Mouse (Mus musculus) E14TG2a.4 (cell line): ENCODE measurements at regions not wholly inside any gene's neighbourhood (a gene's known extent, or its start where the extent isn't known, plus 50 kb on each side); places are given as distances from the start of the nearest gene placed in this dataset.

Source experiments
- CTCF ChIP-seq: conservative IDR thresholded peaks from 2 replicates; pipeline ENCODE4 v1.5.1; 2014; ENCODE audit warnings: low read length
- NANOG ChIP-seq: IDR thresholded peaks from 2 replicates; pipeline ENCODE4 v1.6.1; 2014; ENCODE audit warnings: borderline replicate concordance, low read length, mixed read lengths

DNA sequence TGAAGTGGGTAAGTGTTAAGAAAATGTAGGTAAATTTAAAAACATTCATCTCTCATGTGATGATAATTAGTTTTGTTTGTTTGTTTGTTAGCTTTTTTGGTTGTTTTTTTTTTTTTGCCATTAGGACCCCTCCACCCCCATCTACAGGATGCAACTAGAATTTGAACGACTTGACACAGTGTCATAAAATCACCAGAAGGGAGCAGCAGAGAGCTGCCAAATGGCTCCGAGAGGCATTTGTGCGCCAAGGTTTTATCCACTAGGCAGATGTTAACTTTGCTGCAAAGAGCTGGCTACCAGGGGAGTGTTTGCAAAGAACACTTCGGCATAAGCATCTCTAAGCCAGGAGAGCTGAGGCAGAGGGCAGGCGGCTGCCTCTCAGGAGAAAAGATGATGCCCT, 72.7 kb upstream of the Acpp start:
- peak; percentile 78 for TF ChIP-seq CTCF
- TF ChIP-seq NANOG, result no peak
